Mouse (Mus musculus) forebrain, embryonic 12.5 days (tissue): Measurements from ENCODE around the gene Crocc. TPM values are rescaled to one million over a fixed set of nuclear protein-coding genes. Genes with fewer than 3 reads are reported as not detected.

ENCODE experiments used
- ATAC-seq: fragments of 200-750 bp; cut with Nextera tagmentation; 2 replicates; pipeline ENCODE4 v1.8.0; 2017; ENCODE audit warnings: moderate TSS enrichment; ENCODE audit not compliant: low FRiP score
- H3K27ac ChIP-seq: fragments of 300-500 bp; sonication (generic); 2 replicates; pipeline ENCODE4 v1.5.1; 2016; ENCODE audit warnings: mild to moderate bottlenecking
- H3K27me3 ChIP-seq: fragments of 300-500 bp; sonication (generic); 2 replicates; pipeline ENCODE4 v1.6.1; 2016; ENCODE audit warnings: mild to moderate bottlenecking
- H3K36me3 ChIP-seq: fragments of 300-500 bp; sonication (generic); replicated peaks from 2 replicates; pipeline ENCODE4 v1.6.1; 2016; ENCODE audit warnings: mild to moderate bottlenecking
- H3K4me1 ChIP-seq: fragments of 300-500 bp; sonication (generic); 2 replicates; pipeline ENCODE4 v1.6.1; 2016
- H3K4me2 ChIP-seq: fragments of 300-500 bp; sonication (generic); 2 replicates; pipeline ENCODE4 v1.6.1; 2016; ENCODE audit warnings: mild to moderate bottlenecking, moderate library complexity
- H3K4me3 ChIP-seq: fragments of 300-500 bp; sonication (generic); replicated peaks from 2 replicates; pipeline ENCODE4 v1.5.1; 2016; ENCODE audit warnings: mild to moderate bottlenecking
- H3K9ac ChIP-seq: fragments of 300-500 bp; sonication (generic); 2 replicates; pipeline ENCODE4 v1.6.1; 2016; ENCODE audit warnings: mild to moderate bottlenecking
- H3K9me3 ChIP-seq: fragments of 300-500 bp; sonication (generic); 2 replicates; pipeline ENCODE4 v1.6.1; 2016
- WGBS: fragments of 180-500 bp; shearing (Covaris S2); methylation state at CpG from one replicate; pipeline ENCODE4 v1.1.7; 2016; 5-methylcytosine and 5-hydroxymethylcytosine counted together
- polyA plus RNA-seq: library from polyadenylated mRNA; unstranded; fragments of >200 nt; fragmentation: Nextera tagmentation; extraction: Ambion mirVana; gene quantifications from 2 replicates; pipeline ENCODE4 v1.2.1, GENCODE M21; 2016

Crocc gene
- 15.4 and 17.4 TPM in 2 replicates for polyA plus RNA-seq

DNA sequence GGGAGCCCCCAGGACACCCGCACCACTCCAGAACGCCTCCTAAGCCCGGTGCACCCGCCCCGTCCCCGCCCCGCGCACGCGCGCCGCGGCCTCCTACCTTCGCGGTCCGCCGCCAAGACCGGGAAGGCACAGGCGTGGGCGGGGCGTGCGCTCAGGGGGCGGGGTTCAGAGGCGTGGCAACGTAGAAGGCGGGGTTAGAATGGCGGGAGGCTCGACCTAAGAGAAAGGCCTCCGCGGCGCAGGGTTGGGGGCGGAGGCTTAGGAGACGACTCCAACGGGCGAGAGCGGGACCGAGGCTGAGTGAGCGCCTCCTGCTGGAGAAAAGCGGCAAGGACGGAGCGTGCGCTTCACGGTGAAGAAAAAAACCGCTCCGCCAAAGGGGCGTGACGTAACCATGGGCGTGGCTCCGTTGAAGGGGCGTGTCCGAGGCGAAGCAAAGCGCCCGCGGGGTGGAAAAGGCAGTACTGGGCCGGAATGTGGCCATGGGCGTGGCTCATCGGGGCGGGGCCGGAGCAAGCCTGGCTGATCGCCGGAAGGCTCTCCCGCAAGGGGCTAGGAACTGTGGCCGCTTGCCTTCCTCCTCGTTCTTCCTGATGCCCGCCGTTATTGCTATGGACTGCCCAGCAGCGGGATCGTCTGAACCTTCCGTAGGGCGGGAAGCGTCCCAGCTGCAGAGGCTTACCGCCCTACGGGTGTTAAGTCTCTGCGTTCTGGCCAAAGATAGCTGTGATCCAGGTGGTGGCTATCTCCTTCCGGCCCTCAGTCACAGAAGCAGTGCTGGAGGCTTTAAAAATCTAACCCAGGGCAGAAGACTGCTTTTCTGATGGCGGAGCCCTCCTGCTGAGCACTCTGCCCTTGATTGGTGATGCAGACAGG lies at the start of gene Crocc:
Gene Crocc, minus strand, starts transcription at position 125 of the 876 bp plus-strand sequence.
- under 1% methylated on average over 75 of the region's 77 CpGs for WGBS
- peak within 1 kb of the TSS; percentile 57 for H3K4me3 ChIP-seq
- peaks cover 22% of the 10 kb centered on the region for H3K36me3 ChIP-seq
- H3K4me1 ChIP-seq, result peaks cover 23% of the 10 kb centered on the region
- H3K4me2 ChIP-seq, result peak within 1 kb of the TSS; percentile 70
- no peaks in the 10 kb centered on the region for H3K9me3 ChIP-seq
- H3K9ac ChIP-seq, result peak within 1 kb of the TSS; percentile 77
- ATAC-seq, result peak; percentile 95
- H3K27ac ChIP-seq, result peak within 1 kb of the TSS; percentile 88
- no peaks in the 10 kb centered on the region for H3K27me3 ChIP-seq

GRCm38 (mm10) chr4:141108196-141108732 lies 47.9 kb upstream of the Crocc start:
- 50% methylated on average over 10 of the region's 10 CpGs for WGBS
- Histone ChIP-seq H3K27ac (no peak overlapping the region), H3K4me1 (no peaks in the 10 kb centered on the region), H3K4me2 (no peak overlapping the region), H3K9me3 (no peaks in the 10 kb centered on the region), H3K27me3 (no peaks in the 10 kb centered on the region), H3K4me3 (no peak overlapping the region), H3K36me3 (peaks cover 32% of the 10 kb centered on the region), H3K9ac (no peak overlapping the region)
- no peak for ATAC-seq

DNA sequence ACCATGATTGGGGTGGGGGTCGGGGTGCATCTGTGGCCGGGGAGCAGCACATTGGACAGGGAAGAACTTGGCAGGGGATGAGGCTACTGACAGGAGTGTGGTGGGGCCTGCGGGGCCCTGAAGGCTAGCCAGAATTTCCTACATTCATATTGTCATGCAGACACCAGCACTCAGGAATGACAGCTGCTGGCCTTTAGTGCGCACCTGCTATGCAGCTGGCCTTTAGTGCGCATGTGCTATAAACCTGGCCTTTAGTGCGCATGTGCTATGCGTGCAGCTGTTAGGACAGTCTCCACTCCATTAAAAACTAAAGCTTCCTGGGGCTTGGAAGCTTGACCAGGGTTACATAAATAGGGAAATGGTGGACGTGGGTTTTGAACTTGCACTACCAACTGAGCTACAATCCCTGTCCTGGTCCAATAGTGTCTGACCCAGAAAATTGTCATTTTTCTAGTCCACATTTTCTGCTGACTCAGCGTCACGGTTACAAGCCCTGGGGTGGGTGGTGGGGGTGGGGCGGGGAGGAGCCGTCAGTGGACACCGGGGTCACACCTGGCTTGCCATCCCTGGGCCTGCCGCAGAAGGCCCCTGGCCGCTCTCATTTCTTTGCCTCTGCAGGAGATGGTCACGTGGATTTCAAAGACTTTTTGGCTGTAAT lies 46.3 kb upstream of the Crocc start:
- Histone ChIP-seq H3K27ac (no peak overlapping the region), H3K36me3 (peaks cover 16% of the 10 kb centered on the region), H3K9me3 (no peaks in the 10 kb centered on the region), H3K9ac (no peak overlapping the region), H3K27me3 (no peaks in the 10 kb centered on the region), H3K4me2 (no peak overlapping the region), H3K4me3 (no peak overlapping the region), H3K4me1 (no peaks in the 10 kb centered on the region)
- ATAC-seq, result no peak
- WGBS, result 88% methylated on average over 16 of the region's 16 CpGs

DNA sequence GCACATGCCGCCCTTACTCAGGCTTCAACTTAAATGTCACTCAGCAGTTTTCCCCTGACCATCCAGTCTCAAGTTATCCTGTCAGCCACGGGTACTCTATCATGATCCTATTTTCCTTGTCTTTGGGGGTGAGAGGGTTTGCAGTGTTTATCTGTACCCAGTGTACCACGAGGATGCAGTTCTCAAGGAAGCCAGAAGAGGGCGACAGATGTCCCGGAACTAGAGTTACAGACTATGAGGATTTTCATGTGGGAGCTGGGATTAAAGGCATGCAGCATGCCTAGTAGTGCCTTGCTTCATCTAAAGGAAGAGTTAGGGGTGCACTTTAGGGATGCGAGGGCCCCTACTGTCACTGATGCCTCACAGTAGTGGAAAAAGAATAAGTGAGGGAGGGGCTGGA lies 41.5 kb upstream of the Crocc start:
- no peak overlapping the region for H3K9ac ChIP-seq
- H3K4me1 ChIP-seq, result peaks cover 2% of the 10 kb centered on the region
- no peak overlapping the region for H3K4me2 ChIP-seq
- H3K4me3 ChIP-seq, result no peak overlapping the region
- WGBS, result 64% methylated on average over 6 of the region's 6 CpGs
- no peak for ATAC-seq
- H3K9me3 ChIP-seq, result no peaks in the 10 kb centered on the region
- no peak overlapping the region for H3K27ac ChIP-seq
- no peaks in the 10 kb centered on the region for H3K36me3 ChIP-seq
- no peaks in the 10 kb centered on the region for H3K27me3 ChIP-seq

GRCm38 (mm10) chr4:141101291-141101690 lies 40.9 kb upstream of the Crocc start:
- Histone ChIP-seq H3K4me2 (no peak overlapping the region), H3K4me3 (no peak overlapping the region), H3K27me3 (no peaks in the 10 kb centered on the region), H3K36me3 (no peaks in the 10 kb centered on the region), H3K4me1 (peaks cover 4% of the 10 kb centered on the region), H3K9me3 (no peaks in the 10 kb centered on the region), H3K9ac (no peak overlapping the region), H3K27ac (no peak overlapping the region)
- 89% methylated on average over 9 of the region's 9 CpGs for WGBS
- ATAC-seq, result no peak

DNA sequence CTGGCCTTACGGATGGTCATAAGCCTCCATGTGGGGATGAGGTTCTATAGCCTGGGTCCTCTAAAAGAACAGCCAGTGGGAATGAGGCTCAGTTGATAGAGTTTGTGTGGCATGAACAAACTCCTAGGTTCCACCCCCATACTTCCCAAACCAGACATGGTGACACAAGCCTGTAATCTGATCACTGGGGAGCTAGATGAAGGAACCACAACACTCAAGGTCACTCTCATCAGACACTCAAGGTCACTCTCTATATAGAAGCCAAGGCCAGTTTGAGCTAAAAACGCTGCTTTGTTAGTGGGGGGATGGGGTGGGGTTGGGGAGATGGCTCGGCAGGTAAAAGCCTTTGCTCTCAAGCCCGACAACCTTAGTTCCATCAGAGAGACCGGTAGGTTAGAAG lies 39.6 kb upstream of the Crocc start:
- no peak for ATAC-seq
- Histone ChIP-seq H3K4me3 (no peak overlapping the region), H3K4me2 (no peak overlapping the region), H3K9me3 (no peaks in the 10 kb centered on the region), H3K4me1 (peaks cover 4% of the 10 kb centered on the region), H3K36me3 (no peaks in the 10 kb centered on the region), H3K9ac (no peak overlapping the region), H3K27me3 (no peaks in the 10 kb centered on the region), H3K27ac (no peak overlapping the region)
- WGBS, result 76% methylated on average over 5 of the region's 5 CpGs

DNA sequence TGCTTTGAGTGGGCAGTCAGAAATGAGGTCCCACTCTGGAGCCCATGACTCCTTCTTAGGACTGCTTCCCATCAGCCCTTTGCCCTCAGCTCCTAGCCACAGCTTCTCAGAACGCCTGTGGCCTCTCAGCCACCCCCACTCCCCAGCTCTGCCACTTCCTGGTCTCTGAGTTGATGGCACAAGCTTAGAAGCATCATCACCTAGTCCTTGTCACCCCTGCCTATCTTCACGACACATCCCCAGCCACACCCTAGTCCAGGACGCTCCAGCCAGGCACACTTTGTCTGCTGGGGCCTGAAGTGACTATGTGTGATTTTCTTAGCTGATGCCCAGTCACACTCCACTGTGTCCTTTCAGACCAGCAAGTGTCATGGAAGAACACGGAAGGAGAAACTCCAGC lies 38.6 kb upstream of the Crocc start:
- ATAC-seq, result no peak
- WGBS, result 86% methylated on average over 4 of the region's 4 CpGs
- H3K36me3 ChIP-seq, result no peaks in the 10 kb centered on the region
- H3K27ac ChIP-seq, result no peak overlapping the region
- peaks cover 4% of the 10 kb centered on the region for H3K4me1 ChIP-seq
- no peaks in the 10 kb centered on the region for H3K9me3 ChIP-seq
- no peak overlapping the region for H3K4me3 ChIP-seq
- no peaks in the 10 kb centered on the region for H3K27me3 ChIP-seq
- H3K4me2 ChIP-seq, result no peak overlapping the region
- H3K9ac ChIP-seq, result no peak overlapping the region

- Histone ChIP-seq H3K27ac (no peak overlapping the region), H3K4me2 (no peak overlapping the region), H3K9me3 (no peaks in the 10 kb centered on the region), H3K27me3 (no peaks in the 10 kb centered on the region), H3K4me3 (no peak overlapping the region), H3K36me3 (no peaks in the 10 kb centered on the region), H3K9ac (no peak overlapping the region), H3K4me1 (peaks cover 4% of the 10 kb centered on the region)
- ATAC-seq, result no peak
- 17% methylated on average over 9 of the region's 9 CpGs for WGBS
Measured at GRCm38 (mm10) chr4:141096710-141097109, 36.4 kb upstream of the Crocc start.

DNA sequence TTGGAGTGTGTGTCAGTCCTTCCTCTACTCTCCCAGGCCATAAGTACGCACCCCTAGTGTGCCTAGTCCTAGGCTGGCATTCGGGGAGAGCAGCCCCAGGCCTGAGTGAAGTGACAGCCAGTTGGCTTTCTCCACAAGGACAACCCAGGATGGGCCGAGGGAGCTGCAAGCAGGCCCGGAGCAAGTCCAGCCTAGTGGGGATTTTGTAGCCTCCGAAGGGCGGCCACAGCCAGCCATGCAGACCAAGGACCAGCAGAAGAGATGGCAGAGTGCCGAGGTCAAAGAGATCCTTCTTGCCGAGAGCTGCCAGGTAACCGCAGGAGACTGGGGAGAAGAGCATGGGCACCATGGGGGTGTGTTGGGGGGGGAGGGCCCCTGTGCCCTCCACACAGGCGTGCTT lies 34.7 kb upstream of the Crocc start:
- H3K4me2 ChIP-seq, result no peak overlapping the region
- no peaks in the 10 kb centered on the region for H3K36me3 ChIP-seq
- H3K9ac ChIP-seq, result no peak overlapping the region
- H3K9me3 ChIP-seq, result no peaks in the 10 kb centered on the region
- H3K4me3 ChIP-seq, result no peak overlapping the region
- H3K4me1 ChIP-seq, result peaks cover 4% of the 10 kb centered on the region
- ATAC-seq, result no peak
- no peaks in the 10 kb centered on the region for H3K27me3 ChIP-seq
- H3K27ac ChIP-seq, result no peak overlapping the region
- WGBS, result 84% methylated on average over 10 of the region's 10 CpGs

- no peak overlapping the region for H3K27ac ChIP-seq
- no peak overlapping the region for H3K9ac ChIP-seq
- H3K9me3 ChIP-seq, result no peaks in the 10 kb centered on the region
- H3K36me3 ChIP-seq, result no peaks in the 10 kb centered on the region
- no peak for ATAC-seq
- H3K27me3 ChIP-seq, result no peaks in the 10 kb centered on the region
- no peak overlapping the region for H3K4me3 ChIP-seq
- no peaks in the 10 kb centered on the region for H3K4me1 ChIP-seq
- WGBS, result 72% methylated on average over 9 of the region's 9 CpGs
- H3K4me2 ChIP-seq, result no peak overlapping the region
Measured at GRCm38 (mm10) chr4:141088714-141089113, 28.4 kb upstream of the Crocc start.

DNA sequence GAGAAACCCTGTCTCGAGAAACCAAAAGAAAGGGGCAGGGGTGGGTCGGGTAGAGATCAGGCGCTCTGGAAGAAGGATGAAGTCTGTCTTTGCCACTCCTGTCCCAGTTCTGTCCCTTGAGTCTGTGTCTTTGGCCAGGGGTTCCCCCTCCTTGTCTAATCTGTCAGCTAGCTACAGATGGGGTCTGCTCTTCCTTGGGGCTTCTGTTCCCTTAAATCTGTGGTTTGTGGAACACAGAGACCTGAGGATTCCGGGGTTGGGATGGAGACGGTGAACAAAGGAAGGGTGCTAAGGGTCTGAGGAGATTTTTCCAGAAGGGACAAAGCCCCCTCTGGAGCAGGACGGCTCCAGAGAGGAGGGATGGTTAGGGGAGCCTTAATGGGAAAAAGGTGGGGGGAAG lies 27.7 kb upstream of the Crocc start, which contains the start of gene Spata21:
Gene Spata21, plus strand, starts transcription at position 301 of the 400 bp plus-strand sequence.
- Histone ChIP-seq H3K4me2 (no peak within 1 kb of the TSS), H3K9ac (no peak within 1 kb of the TSS)
- 72% methylated on average over 6 of the region's 6 CpGs for WGBS

DNA sequence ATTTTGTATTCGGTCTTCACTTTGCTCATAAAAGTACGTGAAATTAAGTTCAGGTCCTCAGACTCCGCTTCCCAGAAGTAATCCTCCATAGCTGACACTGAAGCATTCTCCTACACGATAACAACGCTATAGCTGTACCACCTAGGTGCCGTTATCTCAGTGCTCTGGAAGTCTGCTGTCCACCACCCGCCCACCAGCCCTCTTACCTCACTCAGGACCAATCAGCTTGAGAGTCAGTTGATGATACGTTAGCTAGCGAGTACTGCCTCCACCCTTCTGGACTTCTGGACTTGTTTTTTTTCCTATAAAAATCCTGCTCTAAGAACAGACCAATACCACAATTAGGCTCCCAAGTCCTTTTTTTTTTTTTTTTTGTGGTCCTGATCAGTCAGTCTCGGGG lies 26.5 kb upstream of the Crocc start:
- Histone ChIP-seq H3K27ac (no peak overlapping the region), H3K27me3 (no peaks in the 10 kb centered on the region), H3K4me2 (no peak overlapping the region), H3K4me3 (no peak overlapping the region), H3K4me1 (no peaks in the 10 kb centered on the region), H3K9me3 (no peaks in the 10 kb centered on the region), H3K36me3 (no peaks in the 10 kb centered on the region), H3K9ac (no peak overlapping the region)
- ATAC-seq, result no peak
- 80% methylated on average over 10 of the region's 10 CpGs for WGBS

More for the DNA sequence above, 27.7 kb upstream of the Crocc start, which contains the start of gene Spata21:
- no peaks in the 10 kb centered on the region for H3K9me3 ChIP-seq
- no peaks in the 10 kb centered on the region for H3K36me3 ChIP-seq
- no peak within 1 kb of the TSS for H3K4me3 ChIP-seq
- H3K4me1 ChIP-seq, result no peaks in the 10 kb centered on the region
- no peak for ATAC-seq
- no peaks in the 10 kb centered on the region for H3K27me3 ChIP-seq
- no peak within 1 kb of the TSS for H3K27ac ChIP-seq
